Mouse (Mus musculus): ENCODE data around the gene Fmnl1. TPM values are rescaled to one million over a fixed set of nuclear protein-coding genes. Genes with fewer than 3 reads are reported as not detected.

Gene Fmnl1
- 0.70 and 0.72 TPM in 2 replicates for polyA plus RNA-seq (2014; fragmentation: Nextera tagmentation; extraction: Ambion mirVana)

DNA sequence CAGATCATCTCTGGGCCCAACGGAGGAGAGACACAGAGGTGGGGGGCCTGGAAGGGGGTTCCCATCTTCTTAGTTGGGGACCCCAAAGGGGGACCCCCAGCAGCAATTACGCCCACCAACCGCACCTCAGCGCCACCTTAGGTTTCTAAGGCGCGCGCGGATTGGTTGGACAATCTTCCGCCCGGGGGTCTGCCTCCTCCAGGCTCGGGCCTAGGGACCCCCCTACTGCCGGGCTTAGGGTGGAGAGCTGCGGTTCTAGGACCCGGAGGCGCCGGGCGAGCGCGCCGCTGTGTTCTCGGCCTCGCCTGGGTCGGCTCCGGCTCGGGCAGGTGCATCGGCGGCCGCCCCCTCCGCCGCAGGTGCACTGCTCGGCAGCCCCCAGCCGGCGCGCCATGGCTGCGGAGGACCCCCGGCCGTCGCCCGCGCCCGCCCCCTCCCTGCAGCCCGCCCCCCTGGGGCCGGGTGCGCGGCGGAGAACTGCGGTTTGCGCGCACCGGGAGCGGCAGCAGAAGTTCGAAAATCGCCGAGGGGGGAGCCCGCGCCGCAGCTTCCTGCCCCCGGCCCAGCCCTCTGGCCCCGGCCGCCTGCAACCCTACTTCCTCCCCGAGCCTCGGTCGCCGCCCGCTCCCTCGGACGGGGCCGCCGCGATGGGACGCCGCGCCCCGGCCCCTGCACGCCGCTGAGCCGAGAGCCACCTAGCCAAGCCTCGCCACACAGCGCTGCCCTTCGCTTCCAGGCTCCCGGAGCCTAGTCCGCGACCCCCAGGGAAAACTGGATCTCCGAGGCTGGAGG is at the start of gene Fmnl1:
Gene Fmnl1 (plus strand): TSS at position 614 of the 792 bp plus-strand sequence.
- Histone ChIP-seq H3K4me1 (ENCODE audit: control insufficient read depth, insufficient read depth, low read length) (peaks cover 4% of the 10 kb centered on the region; the same call in 1 of the 2 replicates), H3K27me3 (ENCODE audit: control insufficient read depth, insufficient read depth, low read length) (peaks cover 38% of the 10 kb centered on the region), H3K36me3 (replicated peaks; ENCODE audit: control insufficient read depth, insufficient read depth, low read depth, low read length) (no peaks in the 10 kb centered on the region), H3K27ac (replicated peaks; ENCODE audit: low read depth, low read length) (no peak within 1 kb of the TSS), H3K9ac (replicated peaks; ENCODE audit: low read length) (peak within 1 kb of the TSS; percentile 50), H3K4me2 (ENCODE audit: low read depth, low read length) (peak within 1 kb of the TSS; percentile 99), H3K9me3 (replicated peaks; ENCODE audit: control insufficient read depth, low read length) (no peaks in the 10 kb centered on the region), H3K4me3 (ENCODE audit: low read depth, low read length) (peak within 1 kb of the TSS; percentile 65)
- DNase-seq (ENCODE audit: low spot score) (peak; percentile 35), ATAC-seq (replicated peaks; ENCODE audit: insufficient number of reproducible peaks, low FRiP score, low TSS enrichment, low read depth) (no peak)
- under 1% methylated on average over 54 of the region's 84 CpGs for WGBS

DNA sequence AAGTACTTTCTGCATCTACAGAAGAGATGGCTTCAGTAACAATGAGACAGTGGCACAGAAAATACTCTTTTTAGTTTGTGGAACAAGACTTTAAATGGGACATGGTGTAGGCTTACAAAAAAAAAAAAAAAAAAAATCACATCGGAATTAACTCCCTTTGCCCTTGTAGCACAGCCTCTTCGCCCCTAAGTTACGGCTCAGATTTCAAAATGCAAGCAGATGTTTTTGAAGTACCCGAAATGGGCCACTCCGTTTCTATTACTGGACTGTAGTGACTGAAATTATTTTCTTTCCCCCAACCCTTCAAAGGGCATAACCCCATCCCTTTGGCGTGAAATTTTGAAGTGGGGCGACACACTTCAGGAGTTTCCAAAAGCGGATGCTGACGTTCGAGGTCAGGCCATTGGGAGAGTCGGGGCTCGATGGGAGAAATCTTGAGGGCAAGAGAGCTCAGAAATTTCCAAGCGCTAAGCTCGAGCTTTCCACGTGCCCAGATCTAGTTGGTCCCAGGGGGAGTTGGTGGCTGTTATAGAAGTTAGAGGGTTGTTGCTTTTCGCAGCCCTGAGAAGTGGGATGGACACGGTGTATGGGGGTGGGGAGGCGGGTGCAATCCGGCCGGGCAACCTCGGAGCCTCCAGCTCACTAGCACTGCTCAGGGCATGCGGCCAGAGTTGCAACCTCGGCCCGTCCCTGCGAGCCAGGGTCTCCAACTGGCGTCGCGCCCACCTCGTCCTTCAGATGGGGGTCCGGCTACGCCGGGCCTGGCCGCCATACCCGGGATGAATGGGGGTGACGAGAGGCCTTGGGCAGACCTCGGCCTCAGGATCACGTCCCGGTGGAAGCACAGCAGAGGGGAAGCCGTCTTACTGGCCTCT is 39.0 kb upstream of the Fmnl1 start, which contains the start of gene Hexim2:
Gene Hexim2 (plus strand): TSS at position 729 of the 875 bp plus-strand sequence.
- H3K27ac ChIP-seq (replicated peaks; ENCODE audit: low read depth, low read length): peak within 1 kb of the TSS; percentile 99
- H3K4me1 ChIP-seq (ENCODE audit: control insufficient read depth, insufficient read depth, low read length): peaks cover 4% of the 10 kb centered on the region
- no peaks in the 10 kb centered on the region for H3K9me3 ChIP-seq (replicated peaks; ENCODE audit: control insufficient read depth, low read length)
- DNase-seq (ENCODE audit: low spot score): peak; percentile 78
- peak within 1 kb of the TSS; percentile 98 for H3K4me3 ChIP-seq (ENCODE audit: low read depth, low read length)
- H3K4me2 ChIP-seq (ENCODE audit: low read depth, low read length): peak within 1 kb of the TSS; percentile 65
- WGBS: under 1% methylated on average over 39 of the region's 39 CpGs
- H3K36me3 ChIP-seq (replicated peaks; ENCODE audit: control insufficient read depth, insufficient read depth, low read depth, low read length): no peaks in the 10 kb centered on the region
- peak within 1 kb of the TSS; percentile 100 for H3K9ac ChIP-seq (replicated peaks; ENCODE audit: low read length)
- no peaks in the 10 kb centered on the region for H3K27me3 ChIP-seq (ENCODE audit: control insufficient read depth, insufficient read depth, low read length)
- peak; percentile 79 for ATAC-seq (replicated peaks; ENCODE audit: insufficient number of reproducible peaks, low FRiP score, low TSS enrichment, low read depth)

DNA sequence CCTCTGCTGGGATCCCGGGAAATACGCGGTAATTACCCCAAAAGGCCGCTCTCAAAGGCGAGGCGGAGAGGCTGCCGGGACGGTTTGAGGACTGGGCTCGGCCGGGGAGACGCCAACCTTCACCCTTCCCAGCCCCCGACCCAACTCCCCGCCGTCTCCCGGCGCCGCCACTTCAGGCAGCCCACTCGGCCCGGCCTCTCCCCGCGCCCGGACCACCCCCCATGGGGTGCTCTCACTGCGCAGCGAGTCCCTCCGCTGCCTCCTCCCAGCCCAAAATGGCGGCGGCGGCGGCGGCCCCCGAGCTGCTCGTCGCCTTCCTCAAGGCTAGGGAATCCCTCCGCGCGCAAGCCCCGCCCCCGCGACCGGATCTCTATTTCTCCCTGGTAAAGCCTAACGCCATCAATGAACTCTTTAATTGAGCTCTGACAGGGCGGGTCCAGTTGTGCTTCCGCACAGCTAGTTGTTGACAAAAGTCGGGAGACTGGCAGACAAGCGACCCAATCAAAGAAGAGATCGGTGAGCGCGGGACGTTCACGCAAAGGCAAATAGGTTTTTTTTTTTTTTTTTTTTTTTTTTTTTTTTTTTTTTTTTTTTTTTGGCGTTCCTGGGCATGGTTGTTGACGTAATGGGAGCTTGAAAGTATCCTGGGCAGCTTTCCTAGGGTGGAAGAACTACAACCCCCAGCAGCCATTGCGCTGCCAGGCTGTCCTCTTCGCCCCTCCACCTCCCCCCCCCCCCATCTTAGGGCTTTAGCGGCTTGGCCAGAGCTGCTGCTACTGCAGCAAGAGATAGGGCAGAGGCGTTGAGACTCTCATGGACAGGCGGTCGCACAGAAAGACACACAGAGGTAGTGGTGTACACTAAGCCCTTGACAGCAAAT is 38.1 kb upstream of the Fmnl1 start:
- ATAC-seq (replicated peaks; ENCODE audit: insufficient number of reproducible peaks, low FRiP score, low TSS enrichment, low read depth) (peak; percentile 87), DNase-seq (ENCODE audit: low spot score) (peak; percentile 100)
- no peaks in the 10 kb centered on the region for H3K36me3 ChIP-seq (replicated peaks; ENCODE audit: control insufficient read depth, insufficient read depth, low read depth, low read length)
- peak overlapping the region; percentile 65 for H3K4me2 ChIP-seq (ENCODE audit: low read depth, low read length)
- H3K4me1 ChIP-seq (ENCODE audit: control insufficient read depth, insufficient read depth, low read length): peaks cover 4% of the 10 kb centered on the region
- no peaks in the 10 kb centered on the region for H3K27me3 ChIP-seq (ENCODE audit: control insufficient read depth, insufficient read depth, low read length)
- peak overlapping the region; percentile 98 for H3K4me3 ChIP-seq (ENCODE audit: low read depth, low read length)
- peak overlapping the region; percentile 100 for H3K9ac ChIP-seq (replicated peaks; ENCODE audit: low read length)
- H3K9me3 ChIP-seq (replicated peaks; ENCODE audit: control insufficient read depth, low read length): no peaks in the 10 kb centered on the region
- WGBS: under 1% methylated on average over 54 of the region's 58 CpGs
- peak overlapping the region; percentile 99 for H3K27ac ChIP-seq (replicated peaks; ENCODE audit: low read depth, low read length)

DNA sequence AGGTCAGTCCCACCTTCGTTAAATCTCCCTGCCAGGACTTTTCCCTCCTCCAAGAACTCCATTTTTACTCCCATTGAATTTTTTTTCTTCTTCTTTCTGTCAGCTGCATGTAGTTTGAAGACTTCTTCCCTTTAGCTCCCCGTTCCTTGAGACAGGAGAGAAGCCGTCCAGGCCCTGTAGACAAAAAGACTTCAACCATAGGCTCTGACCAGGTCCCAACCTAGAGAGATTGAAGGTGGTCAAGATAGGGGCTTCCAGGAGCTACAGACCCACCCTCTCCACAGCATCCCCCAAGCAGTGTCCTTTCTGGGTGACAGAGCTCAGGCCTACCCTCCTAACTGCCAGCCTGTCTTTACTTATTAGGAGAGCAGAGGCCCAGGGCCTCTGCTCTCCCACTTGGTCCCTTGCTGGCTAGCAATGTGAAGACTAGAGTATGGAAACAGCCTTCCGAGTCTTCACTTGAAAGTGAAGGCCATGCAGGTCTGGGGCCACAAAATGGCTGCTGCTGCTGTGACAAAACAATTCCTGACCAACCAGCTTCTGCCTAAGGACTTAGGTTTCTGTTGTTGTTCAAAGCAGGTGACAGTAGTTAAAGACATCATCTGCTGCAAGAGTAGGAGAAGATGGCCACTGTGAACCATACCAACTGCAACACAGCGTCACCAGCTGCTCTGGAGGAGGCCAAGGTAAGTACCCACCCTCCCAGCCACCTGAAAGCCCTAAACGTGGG is 37.3 kb upstream of the Fmnl1 start:
- WGBS: 58% methylated on average over 6 of the region's 6 CpGs
- DNase-seq (ENCODE audit: low spot score) (no peak), ATAC-seq (replicated peaks; ENCODE audit: insufficient number of reproducible peaks, low FRiP score, low TSS enrichment, low read depth) (no peak; the same call in 1 of the 2 replicates)
- Histone ChIP-seq H3K9ac (replicated peaks; ENCODE audit: low read length) (peak overlapping the region; percentile 50), H3K4me2 (ENCODE audit: low read depth, low read length) (peak overlapping the region; percentile 51), H3K36me3 (replicated peaks; ENCODE audit: control insufficient read depth, insufficient read depth, low read depth, low read length) (no peaks in the 10 kb centered on the region; the same call in 1 of the 2 replicates), H3K27me3 (ENCODE audit: control insufficient read depth, insufficient read depth, low read length) (no peaks in the 10 kb centered on the region), H3K4me1 (ENCODE audit: control insufficient read depth, insufficient read depth, low read length) (peaks cover 4% of the 10 kb centered on the region), H3K27ac (replicated peaks; ENCODE audit: low read depth, low read length) (0 out of 2 replicates have a peak overlapping the region, but pooled peaks have one; percentile 36), H3K9me3 (replicated peaks; ENCODE audit: control insufficient read depth, low read length) (no peaks in the 10 kb centered on the region), H3K4me3 (ENCODE audit: low read depth, low read length) (peak overlapping the region; percentile 26)

GRCm38 (mm10) chr11:103134221-103134620 is 36.7 kb upstream of the Fmnl1 start:
- no peak for ATAC-seq (replicated peaks; ENCODE audit: insufficient number of reproducible peaks, low FRiP score, low TSS enrichment, low read depth)
- Histone ChIP-seq H3K9me3 (replicated peaks; ENCODE audit: control insufficient read depth, low read length) (no peaks in the 10 kb centered on the region), H3K27me3 (ENCODE audit: control insufficient read depth, insufficient read depth, low read length) (no peaks in the 10 kb centered on the region), H3K9ac (replicated peaks; ENCODE audit: low read length) (no peak overlapping the region), H3K4me3 (ENCODE audit: low read depth, low read length) (no peak overlapping the region), H3K36me3 (replicated peaks; ENCODE audit: control insufficient read depth, insufficient read depth, low read depth, low read length) (no peaks in the 10 kb centered on the region; the same call in none of the 2 replicates), H3K4me1 (ENCODE audit: control insufficient read depth, insufficient read depth, low read length) (peaks cover 4% of the 10 kb centered on the region), H3K27ac (replicated peaks; ENCODE audit: low read depth, low read length) (no peak overlapping the region), H3K4me2 (ENCODE audit: low read depth, low read length) (no peak overlapping the region)
- no peak for DNase-seq (ENCODE audit: low spot score)
- WGBS: 78% methylated on average over 3 of the region's 3 CpGs

GRCm38 (mm10) chr11:103136039-103136577 is 34.8 kb upstream of the Fmnl1 start:
- whole genome bisulfite sequencing: 86% methylated on average over 8 of the region's 8 CpGs
- H3K9me3 ChIP-seq (replicated peaks; ENCODE audit: control insufficient read depth, low read length): no peaks in the 10 kb centered on the region
- no peaks in the 10 kb centered on the region for H3K27me3 ChIP-seq (ENCODE audit: control insufficient read depth, insufficient read depth, low read length)
- no peak overlapping the region for H3K9ac ChIP-seq (replicated peaks; ENCODE audit: low read length)
- ATAC-seq (replicated peaks; ENCODE audit: insufficient number of reproducible peaks, low FRiP score, low TSS enrichment, low read depth) (no peak), DNase-seq (ENCODE audit: low spot score) (no peak)
- H3K4me1 ChIP-seq (ENCODE audit: control insufficient read depth, insufficient read depth, low read length): peaks cover 4% of the 10 kb centered on the region
- H3K27ac ChIP-seq (replicated peaks; ENCODE audit: low read depth, low read length): no peak overlapping the region
- H3K4me2 ChIP-seq (ENCODE audit: low read depth, low read length): no peak overlapping the region
- H3K36me3 ChIP-seq (replicated peaks; ENCODE audit: control insufficient read depth, insufficient read depth, low read depth, low read length): no peaks in the 10 kb centered on the region; the same call in none of the 2 replicates
- no peak overlapping the region for H3K4me3 ChIP-seq (ENCODE audit: low read depth, low read length)

All from embryonic facial prominence, embryonic 11.5 days (tissue).